Mouse (Mus musculus) embryonic fibroblast, embryonic 13.5 days (primary cell): ENCODE results near the gene Fam189b.

Experiments
- CTCF ChIP-seq: IDR thresholded peaks from 2 replicates; pipeline ENCODE4 v1.5.1; 2011; ENCODE audit warnings: mild to moderate bottlenecking, control low read depth, low read length, moderate library complexity, borderline replicate concordance; ENCODE audit not compliant: insufficient read depth
- POLR2A ChIP-seq: IDR thresholded peaks from 2 replicates; pipeline ENCODE4 v1.6.1; 2011; ENCODE audit warnings: low read depth, mild to moderate bottlenecking, control low read depth, low read length, moderate library complexity

DNA sequence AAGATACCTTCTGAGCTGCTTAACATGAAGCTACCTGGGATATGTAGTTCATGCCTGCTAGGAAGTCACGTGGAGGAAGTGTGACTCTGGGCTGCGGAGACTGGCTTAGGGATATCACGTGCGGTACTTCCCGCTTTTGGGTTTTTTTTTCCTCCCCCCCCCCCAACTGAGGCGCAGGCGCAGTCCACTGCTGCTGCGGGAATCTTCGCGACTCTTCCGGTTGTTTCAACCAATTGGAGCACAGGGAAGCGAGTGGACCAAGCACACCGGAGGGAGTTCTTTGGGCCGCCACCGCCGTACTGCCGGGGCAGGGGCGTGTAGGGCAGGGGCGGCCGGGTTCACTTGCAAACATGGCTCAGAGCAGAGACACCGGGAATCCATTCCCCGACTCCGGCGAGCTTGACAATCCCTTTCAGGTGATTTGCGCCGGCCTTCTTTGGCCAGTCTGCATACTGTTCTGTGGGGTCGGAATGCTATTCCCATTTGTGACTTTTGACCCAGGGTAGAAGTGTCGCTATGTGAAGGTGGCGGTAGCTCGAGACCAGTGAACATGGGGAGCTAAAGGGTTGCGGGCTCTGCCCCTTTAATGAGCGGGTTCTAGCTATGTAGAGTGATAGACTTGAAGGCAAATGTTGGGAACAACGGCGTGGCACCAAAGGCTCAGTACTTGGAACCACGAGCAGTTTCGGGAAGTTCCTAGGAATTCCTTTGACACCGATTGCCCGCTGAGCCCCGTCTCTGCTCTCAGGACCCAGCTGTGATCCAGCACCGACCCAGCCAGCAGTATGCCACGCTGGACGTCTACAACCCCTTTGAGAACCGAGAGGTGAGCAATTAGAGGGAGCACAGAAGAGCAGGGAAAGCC, 5.5 kb upstream of the Fam189b start, which contains the start of gene Scamp3:
- TF ChIP-seq CTCF (no peak), POLR2A (peak; percentile 73)
